Comparison of ENCODE assay signal across 20 mouse cellular contexts in the genomic region with DNA sequence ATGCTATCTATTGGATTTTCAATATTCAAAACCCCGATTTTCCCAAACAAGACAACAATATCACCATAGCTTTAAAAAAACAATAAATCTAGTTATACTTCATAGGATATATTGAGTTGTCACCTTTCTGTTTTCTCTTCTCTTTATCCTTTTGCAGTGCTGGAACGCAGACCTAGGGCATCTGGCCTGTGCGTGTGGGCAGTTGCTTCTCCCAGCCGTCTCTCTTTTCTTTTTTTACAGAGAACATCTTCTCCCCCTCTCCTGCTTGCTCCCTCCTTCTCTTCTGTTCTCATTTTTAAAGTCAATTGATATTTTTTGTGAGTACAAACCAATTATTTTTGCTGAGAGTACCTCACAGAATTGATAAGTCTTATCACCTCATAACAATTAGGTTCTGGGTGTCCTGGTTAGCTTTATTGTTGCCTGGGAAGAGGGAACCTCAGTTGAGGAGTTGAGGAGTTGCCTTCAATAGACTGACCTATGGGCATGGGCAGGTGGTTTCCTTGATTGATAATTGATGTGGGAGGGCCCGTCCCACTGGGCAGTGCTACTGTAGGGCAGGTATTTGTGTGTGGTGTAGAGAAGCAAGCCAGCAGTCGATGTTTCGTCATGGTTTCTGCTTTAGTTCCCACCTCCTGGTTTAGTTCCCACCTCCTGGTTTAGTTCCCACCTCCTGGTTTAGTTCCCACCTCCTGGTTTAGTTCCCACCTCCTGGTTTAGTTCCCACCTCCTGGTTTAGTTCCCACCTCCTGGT. TPM values are rescaled to one million over a fixed set of nuclear protein-coding genes. Genes with fewer than 3 reads are reported as not detected.
A peak's percentile ranks its signal among the peaks of the same experiment; 100 is the strongest.
DNase-seq lines count a peak whose midpoint lies in the region; ATAC-seq and TF ChIP-seq lines count a peak whose summit lies in the region.
"Had no signal": no experiment of that assay in that cellular context is flagged by ENCODE, and none has a peak within 500 bp of the region (broad histone marks: within the 10 kb centered on the region; RNA-seq: fewer than 3 reads in every experiment).

No protein-coding gene starts in this region.

- ATAC-seq in intestine, postnatal 0 days = no peak
- ATAC-seq in liver, embryonic 16.5 days (ENCODE audit: low read depth) = no peak
- no peak for ATAC-seq in cerebellum, adult (ENCODE audit: insufficient number of reproducible peaks, low FRiP score, low TSS enrichment)
- ATAC-seq: midbrain, embryonic 13.5 days had no signal

- H3K27ac ChIP-seq in ES-Bruce4 (ENCODE audit: insufficient read depth, low read length) = no peak overlapping the region
- H3K27ac ChIP-seq in intestine, postnatal 0 days (ENCODE audit: low read depth, low read length) = peak overlapping the region; percentile 4; the same call in 1 of the 2 replicates
- H3K27ac ChIP-seq in liver, embryonic 16.5 days (ENCODE audit: low read length) = no peak overlapping the region
- H3K27ac ChIP-seq: forebrain, embryonic 12.5 days; heart, embryonic 10.5 days; midbrain, embryonic 13.5 days; neural tube, embryonic 13.5 days had no signal

- DNase-seq in frontal cortex, postnatal 36 days (ENCODE audit: low spot score in 2 of 2) = peak; percentile 12 to 41
- DNase-seq in frontal cortex, postnatal 14 days (ENCODE audit: low spot score in 2 of 2) = no peak
- no peak for DNase-seq in yolk sac, embryonic 10.5 days (ENCODE audit: low spot score)
- no peak for DNase-seq in thymus, postnatal 25 days
- DNase-seq: adrenal gland, postnatal 10 days; cerebellum, adult 11-12 months; cerebellum, postnatal 14 days; kidney, adult 9 months; kidney, postnatal 4 days; lung, postnatal 10 days; right cerebral cortex, adult 18-20 months; thymus, postnatal 36 days had no signal

- no peak for TF ChIP-seq POLR2A in ES-Bruce4 (IDR thresholded peaks at IDR 0.05; ENCODE audit: insufficient read depth, low read length)

- H3K27me3 ChIP-seq in ES-Bruce4 (ENCODE audit: control insufficient read depth, insufficient read depth, low read length, poor library complexity, severe bottlenecking) = no peaks in the 10 kb centered on the region
- no peaks in the 10 kb centered on the region for H3K27me3 ChIP-seq in intestine, postnatal 0 days (replicated peaks; ENCODE audit: control insufficient read depth, insufficient read depth, low read length)
- no peaks in the 10 kb centered on the region for H3K27me3 ChIP-seq in liver, embryonic 16.5 days (ENCODE audit: control insufficient read depth, insufficient read depth, low read depth, low read length)
- H3K27me3 ChIP-seq: forebrain, embryonic 12.5 days; midbrain, embryonic 13.5 days; neural tube, embryonic 13.5 days had no signal

- no peak for TF ChIP-seq EP300 in ES-Bruce4 (IDR thresholded peaks at IDR 0.05; ENCODE audit: insufficient read depth, low read depth, low read length)

- WGBS in intestine, postnatal 0 days = 80% methylated on average over 7 of the region's 7 CpGs
- WGBS in liver, embryonic 16.5 days (ENCODE audit: insufficient replicate concordance) = 56% methylated on average over 7 of the region's 7 CpGs

- H3K4me2 ChIP-seq in intestine, postnatal 0 days (replicated peaks; ENCODE audit: low read depth) = peak overlapping the region; percentile 52
- H3K4me2 ChIP-seq in liver, embryonic 16.5 days (ENCODE audit: low read depth, low read length) = peak overlapping the region; percentile 26; the same call in 1 of the 2 replicates
- H3K4me2 ChIP-seq: forebrain, embryonic 12.5 days; midbrain, embryonic 13.5 days; neural tube, embryonic 13.5 days had no signal

- H3K4me3 ChIP-seq in ES-Bruce4 (ENCODE audit: low read depth, low read length) = peak overlapping the region; percentile 6; the same call in 1 of the 2 replicates
- peak overlapping the region; percentile 15; the same call in 1 of the 2 replicates for H3K4me3 ChIP-seq in intestine, postnatal 0 days (ENCODE audit: low read depth, low read length)
- no peak overlapping the region for H3K4me3 ChIP-seq in liver, embryonic 16.5 days (ENCODE audit: low read depth, low read length)
- H3K4me3 ChIP-seq: forebrain, embryonic 12.5 days; heart, embryonic 10.5 days; midbrain, embryonic 13.5 days; neural tube, embryonic 13.5 days had no signal

- peaks cover 7% of the 10 kb centered on the region for H3K9me3 ChIP-seq in ES-Bruce4 (replicated peaks; ENCODE audit: control insufficient read depth, insufficient read depth, low read length, poor library complexity, severe bottlenecking)
- no peaks in the 10 kb centered on the region for H3K9me3 ChIP-seq in intestine, postnatal 0 days (ENCODE audit: control insufficient read depth)
- H3K9me3 ChIP-seq in liver, embryonic 16.5 days (replicated peaks; ENCODE audit: control insufficient read depth, low read length) = no peaks in the 10 kb centered on the region
- H3K9me3 ChIP-seq: forebrain, embryonic 12.5 days; heart, embryonic 10.5 days; neural tube, embryonic 13.5 days had no signal

- TF ChIP-seq CTCF in ES-Bruce4 (IDR thresholded peaks at IDR 0.05; ENCODE audit: low read depth, low read length) = no peak
- TF ChIP-seq CTCF in intestine, postnatal 0 days (IDR thresholded peaks at IDR 0.05; ENCODE audit: low read depth) = no peak

- H3K4me1 ChIP-seq in ES-Bruce4 (ENCODE audit: control insufficient read depth, insufficient read depth, low read length) = no peaks in the 10 kb centered on the region
- no peaks in the 10 kb centered on the region for H3K4me1 ChIP-seq in intestine, postnatal 0 days (replicated peaks; ENCODE audit: control insufficient read depth, insufficient read depth, low read length)
- peaks cover 5% of the 10 kb centered on the region for H3K4me1 ChIP-seq in liver, embryonic 16.5 days (ENCODE audit: control insufficient read depth, low read depth, low read length)
- H3K4me1 ChIP-seq: forebrain, embryonic 12.5 days; midbrain, embryonic 13.5 days; neural tube, embryonic 13.5 days had no signal

- no peaks in the 10 kb centered on the region for H3K36me3 ChIP-seq in ES-Bruce4 (ENCODE audit: control insufficient read depth, insufficient read depth, low read length, poor library complexity, severe bottlenecking)
- H3K36me3 ChIP-seq in intestine, postnatal 0 days (ENCODE audit: control insufficient read depth, insufficient read depth) = no peaks in the 10 kb centered on the region
- no peaks in the 10 kb centered on the region for H3K36me3 ChIP-seq in liver, embryonic 16.5 days (ENCODE audit: control insufficient read depth, insufficient read depth)
- H3K36me3 ChIP-seq: forebrain, embryonic 12.5 days; heart, embryonic 10.5 days; midbrain, embryonic 13.5 days; neural tube, embryonic 13.5 days had no signal

- H3K9ac ChIP-seq in ES-Bruce4 (ENCODE audit: low read depth, poor library complexity, severe bottlenecking) = no peak overlapping the region
- no peak overlapping the region for H3K9ac ChIP-seq in intestine, postnatal 0 days (ENCODE audit: low read depth, low read length)
- H3K9ac ChIP-seq in liver, embryonic 16.5 days (ENCODE audit: low read depth, low read length) = no peak overlapping the region
- H3K9ac ChIP-seq: forebrain, embryonic 12.5 days; midbrain, embryonic 13.5 days; neural tube, embryonic 13.5 days had no signal

RNA-seq across cellular contexts. Expression of a gene that starts 6.8 kb away (rescaled TPM):
- 16.3 and 16.5 TPM in 2 replicates for polyA plus RNA-seq in ES-Bruce4 (2011; ENCODE audit: insufficient read depth, insufficient read length, low read depth, missing spikeins)
- 12.2 and 13.4 TPM in 2 replicates for polyA plus RNA-seq in intestine, postnatal 0 days (2015; fragmentation: Nextera tagmentation; extraction: Ambion mirVana)
- 4.6 and 5.0 TPM in 2 replicates for polyA plus RNA-seq in liver, embryonic 16.5 days (2015; fragmentation: Nextera tagmentation; extraction: Ambion mirVana)

Comparison
In these comparisons a context has a peak if more than half of its experiments do, and no peak if none do; other contexts are left out.
1. DNase-seq: peak in frontal cortex, postnatal 36 days (2 of 2); none in frontal cortex, postnatal 14 days (0 of 2), yolk sac, embryonic 10.5 days (single experiment) and thymus, postnatal 25 days (single experiment).